Mouse (Mus musculus) ES-E14 (cell line): Measurements from ENCODE around the gene Tshz2.

ENCODE experiments used
- CHD2 ChIP-seq: IDR thresholded peaks from 2 replicates; pipeline ENCODE4 v1.6.1; 2014; ENCODE audit warnings: mild to moderate bottlenecking, low read depth, low read length, inconsistent platforms
- ZC3H11A ChIP-seq: IDR thresholded peaks from 2 replicates; pipeline ENCODE4 v1.6.1; 2012; ENCODE audit warnings: low read depth, mild to moderate bottlenecking, inconsistent platforms, low read length, borderline replicate concordance

- TF ChIP-seq CHD2 (no peak), ZC3H11A (no peak)
These were observed 122.3 kb downstream of the Tshz2 start for GRCm38 (mm10) chr2:169755091-169755490.
